Mouse (Mus musculus): ENCODE data around the gene Resf1.
"Not testable (repeated sequence)": the region's sequence is repeated elsewhere in the genome, so short reads cannot be mapped to it uniquely, and the experiment has no call there.

Resf1 gene

DNA sequence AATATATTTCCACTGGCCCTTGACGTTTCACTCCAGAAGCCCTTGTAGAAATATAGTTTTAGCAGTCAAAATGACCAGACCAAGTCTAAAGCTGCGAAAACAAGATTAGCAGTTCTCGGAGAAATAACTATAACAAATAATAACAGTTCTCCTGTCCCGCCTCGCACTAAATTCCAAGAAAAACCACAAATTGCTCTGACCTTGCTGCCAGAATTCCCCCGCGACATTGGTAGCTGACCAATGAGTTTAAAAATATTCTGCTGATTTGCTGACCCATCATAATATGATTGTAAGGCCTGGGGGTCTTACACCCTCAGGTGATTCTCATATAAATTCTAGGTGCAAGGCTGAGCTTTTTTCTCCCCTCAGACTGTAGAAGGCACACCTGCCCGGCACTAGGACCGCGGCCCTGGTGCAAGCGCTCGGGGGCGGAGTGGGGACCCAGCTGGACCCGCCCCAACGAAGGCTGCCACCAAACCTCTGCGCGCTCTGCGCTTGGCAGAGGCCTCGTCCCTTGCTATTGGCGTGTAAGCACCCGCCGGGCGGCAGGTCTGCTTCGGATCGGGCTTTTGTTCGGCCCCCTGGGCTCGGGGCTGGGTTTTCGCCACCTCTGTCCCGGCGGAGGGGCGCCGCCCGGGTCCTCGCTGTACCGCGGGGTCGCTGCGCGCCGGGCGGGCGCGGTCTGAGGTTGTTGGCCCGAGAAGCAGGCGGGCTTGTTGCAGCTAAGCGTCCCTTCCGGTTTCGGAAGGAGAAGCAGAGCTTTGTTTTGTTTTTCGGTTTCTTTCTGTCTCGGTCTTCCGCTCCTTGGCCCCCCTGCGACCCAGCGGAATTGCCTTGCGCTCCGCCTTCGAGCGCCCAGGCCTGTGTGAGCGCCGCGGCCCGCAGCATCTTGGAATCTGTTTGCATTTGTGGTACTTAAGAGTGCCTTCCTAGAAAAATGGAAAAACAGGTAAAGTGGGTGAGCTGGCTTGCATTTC is at the start of gene Resf1:
TSS of gene Resf1 (plus strand) at position 459 of the 977 bp plus-strand sequence.
- DNase-seq (ENCODE audit: low spot score): peak; percentile 85

DNA sequence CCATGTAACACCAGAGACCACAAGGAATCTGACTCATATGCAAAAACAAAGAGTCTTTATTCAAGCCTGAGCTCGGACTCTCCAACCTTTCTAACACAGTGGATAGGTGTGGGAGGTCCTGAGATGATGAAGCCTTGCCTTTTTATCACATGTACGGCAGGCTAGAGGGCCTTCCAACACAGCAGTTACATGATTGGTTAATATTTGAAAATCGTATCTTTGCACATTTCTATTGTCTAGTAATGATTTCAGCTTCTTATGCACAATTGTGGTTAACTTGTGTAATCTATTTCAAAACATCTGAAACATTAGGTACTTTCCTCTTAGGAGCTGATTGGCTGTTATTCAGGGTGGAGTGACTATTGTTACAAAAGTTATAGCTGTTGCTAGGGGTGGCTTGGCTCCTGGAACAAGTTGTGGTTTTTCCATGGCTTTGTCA is 48.4 kb upstream of the Resf1 start:
- no peak for DNase-seq (ENCODE audit: low spot score)

DNA sequence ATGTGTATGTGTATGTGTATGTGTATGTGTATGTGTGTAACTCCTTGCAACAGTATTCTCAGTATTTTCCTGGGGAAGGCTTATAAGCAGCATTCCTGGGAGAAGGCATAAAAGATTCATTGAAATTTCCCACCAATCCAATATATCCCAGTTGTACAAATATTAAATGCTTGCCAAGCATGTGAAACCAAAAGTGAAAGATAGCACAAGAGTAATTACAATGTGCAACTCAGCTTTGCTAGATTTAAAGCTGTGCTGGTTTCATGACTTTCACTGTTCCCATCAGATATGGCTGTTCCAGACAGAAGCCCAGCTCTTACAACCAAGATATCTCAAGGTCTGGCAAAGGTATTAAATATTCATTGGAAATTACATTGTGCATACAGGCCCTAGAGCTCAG is 41.3 kb upstream of the Resf1 start:
- no peak for DNase-seq (ENCODE audit: low spot score)

DNA sequence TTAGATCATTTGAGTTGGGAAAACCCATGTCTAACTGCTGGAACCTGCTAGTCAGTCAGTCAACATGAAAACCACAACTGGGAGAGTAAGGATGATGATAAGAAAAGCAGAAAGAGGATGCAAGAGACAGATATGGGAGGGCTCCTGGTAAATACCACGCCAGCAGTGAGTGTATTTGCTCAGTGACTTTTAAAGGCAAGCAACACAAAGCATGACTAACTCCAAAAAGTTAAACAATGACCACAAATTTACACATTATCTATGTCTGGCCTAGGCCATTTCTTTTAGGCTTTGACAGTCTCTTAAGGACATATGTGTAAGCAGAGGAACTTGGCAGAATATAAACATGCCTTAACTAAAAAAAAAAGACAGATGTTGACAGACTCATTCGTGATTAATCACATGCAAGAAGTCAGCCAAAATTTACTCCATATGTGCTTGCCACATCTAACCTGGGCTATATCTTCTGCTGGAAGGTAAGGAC is 30.9 kb upstream of the Resf1 start:
- no peak for DNase-seq (ENCODE audit: low spot score)

DNA sequence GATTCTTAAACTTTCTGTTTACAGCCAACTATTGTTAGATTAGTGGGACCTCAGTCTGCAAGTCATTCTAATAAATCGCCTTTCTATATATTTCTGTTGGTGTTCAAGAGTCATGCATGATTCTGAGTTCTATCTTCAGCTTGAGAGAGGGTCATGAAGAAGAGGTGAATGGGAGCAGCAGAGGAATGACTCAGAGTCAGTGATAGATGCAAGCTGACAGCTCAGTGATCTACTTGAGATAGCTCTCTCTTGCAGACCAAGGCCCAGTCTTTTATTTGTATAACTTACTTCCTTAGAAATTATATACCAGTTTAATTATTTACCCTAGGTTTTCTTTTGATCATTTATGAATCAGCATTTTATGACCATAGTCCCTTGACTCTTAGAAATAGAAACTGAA is 30.3 kb upstream of the Resf1 start:
- no peak for DNase-seq (ENCODE audit: low spot score)

DNA sequence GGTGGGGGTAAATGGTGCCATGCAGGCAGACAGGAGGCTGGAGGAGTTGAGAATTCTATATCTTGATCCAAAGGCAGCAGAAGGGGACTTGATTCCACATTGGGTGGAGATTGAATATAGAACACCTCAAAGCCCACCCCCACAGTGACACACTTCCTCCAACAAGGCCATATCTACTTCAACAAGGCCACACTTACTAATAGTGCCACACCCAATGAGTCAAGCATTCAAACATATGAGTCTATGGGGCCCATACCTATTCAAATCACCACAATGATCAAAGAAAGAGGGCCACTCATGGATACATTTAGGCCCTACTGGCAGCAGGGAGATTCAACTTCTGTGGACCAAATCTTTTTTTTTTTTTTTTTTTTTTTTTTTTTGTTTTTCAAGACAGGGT is 28.7 kb upstream of the Resf1 start:
- DNase-seq (ENCODE audit: low spot score): no peak

DNA sequence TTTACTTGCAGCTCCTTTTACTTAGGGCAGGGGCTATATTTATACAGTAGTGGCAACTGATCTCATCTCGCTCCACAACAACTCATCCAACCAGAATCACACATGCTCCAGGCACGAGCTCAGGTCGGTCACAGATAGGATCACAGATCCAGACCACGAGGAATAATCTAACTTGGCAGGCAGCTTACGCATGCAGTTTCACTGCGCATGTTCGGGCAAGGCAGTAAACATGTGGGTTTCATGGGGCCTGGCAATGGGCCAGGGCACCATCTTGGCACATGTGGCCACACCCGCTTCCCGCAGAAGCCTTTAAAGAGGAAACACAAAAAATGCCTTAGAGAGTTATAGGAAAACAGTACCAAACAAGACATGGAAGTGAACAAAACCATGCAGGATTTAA is 21.0 kb upstream of the Resf1 start:
- not testable (repeated sequence) for DNase-seq (ENCODE audit: low spot score)

DNA sequence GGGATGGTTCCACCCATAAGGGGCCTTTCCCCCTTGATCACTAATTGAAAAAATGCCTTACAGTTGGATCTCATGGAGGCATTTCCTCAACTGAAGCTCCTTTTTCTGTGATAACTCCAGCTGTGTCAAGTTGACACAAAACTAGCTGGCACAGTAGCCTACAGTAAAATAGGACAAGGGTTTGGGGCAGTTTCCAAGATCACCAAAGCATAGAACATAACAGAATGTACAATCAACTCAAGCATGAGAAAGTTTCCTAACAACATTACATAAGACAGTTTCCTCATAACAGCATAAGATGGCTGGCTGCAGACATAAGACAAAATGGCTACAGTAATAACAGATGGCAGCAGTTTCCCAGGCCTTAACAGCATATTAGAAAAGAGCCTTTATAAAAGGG is 6.0 kb upstream of the Resf1 start:
- DNase-seq (ENCODE audit: low spot score): not testable (repeated sequence)

DNA sequence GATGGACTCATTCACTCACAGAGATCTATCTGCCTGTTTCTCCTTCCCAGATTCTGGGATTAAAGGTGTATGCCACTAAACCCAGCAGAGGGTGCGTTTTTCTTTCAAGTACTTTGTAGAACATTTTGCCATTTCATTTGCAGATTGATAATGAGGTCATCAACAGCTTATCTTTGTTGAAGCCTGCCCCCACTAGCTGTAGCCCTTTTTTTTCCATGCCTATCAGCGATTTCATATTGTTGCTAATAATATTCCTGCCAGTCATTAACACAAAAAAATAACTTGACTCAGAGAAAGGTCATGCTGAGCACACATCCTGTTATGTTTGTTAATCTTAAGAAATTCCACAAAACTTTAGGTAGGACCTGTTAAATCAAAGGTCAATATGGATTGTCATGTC is 2.1 kb upstream of the Resf1 start:
- no peak for DNase-seq (ENCODE audit: low spot score)

DNA sequence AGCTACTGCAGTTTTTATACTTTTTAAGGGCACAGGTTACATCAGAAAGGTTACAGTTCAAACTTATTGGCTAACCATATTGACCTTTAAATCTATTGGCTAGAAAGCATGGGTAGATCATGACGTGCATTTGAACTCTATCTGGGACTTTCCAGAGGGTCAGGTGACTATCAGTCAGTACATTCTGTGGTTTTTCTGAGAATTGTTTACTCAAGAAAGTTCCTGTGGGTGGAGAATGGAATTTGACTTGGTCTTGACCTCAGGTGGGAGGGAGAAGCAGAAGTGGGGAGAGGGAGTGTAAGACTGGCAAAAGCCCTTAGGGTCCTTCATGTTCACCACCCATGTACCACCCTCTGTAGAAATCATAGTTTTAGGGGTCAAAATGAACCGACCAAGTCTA is 1.4 kb upstream of the Resf1 start:
- DNase-seq (ENCODE audit: low spot score): no peak

DNA sequence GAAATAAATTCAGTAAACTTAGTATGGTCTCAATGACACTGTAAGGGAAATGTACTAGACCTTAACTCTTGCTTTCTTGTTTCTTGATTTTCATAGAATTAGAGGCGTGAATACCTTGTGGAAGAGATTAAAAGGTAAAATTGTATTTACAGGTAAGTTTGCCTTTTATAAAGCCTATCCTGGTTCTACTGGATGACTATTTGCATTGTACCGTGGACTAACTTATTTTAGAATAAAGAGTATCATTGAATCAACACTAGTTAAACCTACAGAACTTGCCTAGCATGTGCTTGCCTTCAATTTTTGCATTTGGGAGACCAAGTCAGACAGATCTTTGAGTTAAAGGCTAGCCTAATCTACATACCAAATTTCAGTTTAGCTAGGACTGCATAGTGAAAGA is 1.0 kb downstream of the Resf1 start:
- DNase-seq (ENCODE audit: low spot score): no peak

DNA sequence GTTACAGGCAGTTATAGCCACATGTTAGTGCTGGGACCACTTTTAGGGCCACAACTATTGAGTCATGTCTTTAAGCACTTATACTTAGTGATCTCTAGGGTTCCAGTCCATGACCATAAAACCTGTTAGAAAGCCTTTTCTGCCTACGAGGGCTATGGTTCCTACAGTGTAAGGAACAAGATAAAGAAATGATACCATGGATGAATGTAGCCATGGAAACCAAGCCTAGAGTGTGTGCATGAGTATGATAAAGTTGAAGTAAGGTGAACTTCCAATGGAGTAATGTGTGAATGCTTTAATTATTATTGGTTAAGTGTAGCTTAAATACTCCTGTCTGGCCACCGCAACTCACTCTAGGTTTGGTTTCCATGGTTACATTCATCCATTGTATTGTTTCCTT is 1.8 kb downstream of the Resf1 start:
- DNase-seq (ENCODE audit: low spot score): no peak

DNA sequence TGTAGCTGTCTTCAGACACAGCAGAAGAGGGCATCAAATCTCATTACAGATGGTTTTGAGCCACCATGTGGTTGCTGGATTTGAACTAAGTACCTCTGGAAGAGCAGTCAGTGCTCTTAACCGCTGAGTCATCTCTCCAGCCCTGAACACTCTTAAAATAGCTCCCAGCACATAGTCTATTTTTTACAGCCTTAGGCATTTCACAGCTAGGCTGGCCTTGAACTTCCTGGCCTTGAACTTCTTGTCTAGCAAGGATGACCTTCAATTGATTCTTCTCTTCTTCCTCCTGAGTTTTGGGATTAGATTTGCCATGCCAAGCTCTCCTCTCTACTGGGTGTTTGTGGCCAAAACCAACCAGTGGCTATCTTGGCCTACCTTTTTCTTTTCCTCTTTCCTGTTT is 2.6 kb downstream of the Resf1 start:
- no peak for DNase-seq (ENCODE audit: low spot score)

DNA sequence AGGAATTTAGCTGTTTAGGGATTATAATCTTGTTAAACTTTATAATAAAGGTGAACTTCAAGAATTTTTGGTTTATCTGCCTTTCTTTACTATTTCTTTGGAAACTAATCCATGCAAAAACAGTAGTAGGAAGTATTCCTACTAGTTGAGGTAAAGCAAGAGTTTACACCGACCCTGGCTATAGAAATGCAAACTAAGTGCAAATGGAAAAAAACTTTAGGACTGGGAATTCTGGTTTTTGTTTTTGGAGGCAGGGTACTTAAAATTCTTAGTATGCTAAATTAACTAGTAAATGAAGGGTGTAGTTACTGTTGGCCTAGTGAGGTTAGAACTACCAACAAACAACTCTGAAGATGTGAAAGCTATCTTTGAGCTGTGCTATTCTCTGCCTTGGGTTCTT is 3.0 kb downstream of the Resf1 start:
- DNase-seq (ENCODE audit: low spot score): no peak

DNA sequence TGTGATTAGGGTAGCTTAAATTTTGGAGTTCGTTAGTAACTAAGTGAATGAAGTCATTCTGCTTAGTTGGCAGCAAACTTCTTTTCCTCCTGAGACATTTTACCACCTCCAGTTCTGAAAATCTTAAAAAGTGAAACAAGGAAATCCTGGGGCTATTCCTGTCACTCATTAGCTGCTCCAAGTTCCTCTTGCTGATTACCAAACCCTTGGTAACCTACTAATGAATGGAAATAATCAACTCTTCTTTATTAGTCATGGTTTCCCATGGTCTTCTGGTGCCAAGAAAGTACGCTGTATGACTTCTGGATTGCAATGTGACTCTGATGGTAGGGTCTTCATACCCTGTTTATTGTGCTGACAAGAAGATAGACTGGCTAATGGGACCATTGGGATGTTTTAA is 5.7 kb downstream of the Resf1 start:
- no peak for DNase-seq (ENCODE audit: low spot score)

DNA sequence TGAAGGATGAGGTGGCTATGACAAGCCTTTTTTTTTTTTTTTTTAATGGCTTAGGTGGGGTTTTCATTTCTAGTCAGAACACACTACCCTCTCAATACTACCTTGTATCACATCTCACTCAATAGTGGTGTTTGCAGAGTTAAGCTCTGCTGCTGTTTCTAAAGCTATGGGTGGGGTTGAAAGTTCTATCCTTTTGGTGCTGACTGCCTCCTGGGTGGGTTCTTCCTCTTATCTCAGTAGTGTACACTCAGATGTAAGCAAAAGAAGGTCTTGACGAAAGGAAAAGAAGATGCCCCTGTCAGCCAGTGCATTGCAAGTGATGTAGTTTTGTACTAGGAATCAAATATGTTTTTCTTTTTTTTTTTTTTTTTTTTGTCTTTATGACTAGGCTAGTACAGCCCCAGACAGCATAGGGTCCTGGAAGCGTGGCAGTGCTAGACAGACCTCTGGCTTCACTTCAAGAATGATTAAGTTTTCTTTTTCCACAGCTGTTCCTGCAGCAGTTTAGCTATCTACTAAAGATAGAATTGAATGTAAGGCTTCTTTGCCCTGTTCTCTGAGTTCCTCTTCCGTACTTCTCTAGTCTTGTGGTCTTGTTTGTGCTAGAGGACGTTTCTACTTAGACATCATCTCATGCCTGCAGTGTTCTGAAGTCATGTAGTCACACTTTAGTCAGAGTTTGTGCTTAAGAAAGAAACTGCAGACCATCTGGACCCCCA is 14.5 kb downstream of the Resf1 start:
- DNase-seq (ENCODE audit: low spot score): no peak

DNA sequence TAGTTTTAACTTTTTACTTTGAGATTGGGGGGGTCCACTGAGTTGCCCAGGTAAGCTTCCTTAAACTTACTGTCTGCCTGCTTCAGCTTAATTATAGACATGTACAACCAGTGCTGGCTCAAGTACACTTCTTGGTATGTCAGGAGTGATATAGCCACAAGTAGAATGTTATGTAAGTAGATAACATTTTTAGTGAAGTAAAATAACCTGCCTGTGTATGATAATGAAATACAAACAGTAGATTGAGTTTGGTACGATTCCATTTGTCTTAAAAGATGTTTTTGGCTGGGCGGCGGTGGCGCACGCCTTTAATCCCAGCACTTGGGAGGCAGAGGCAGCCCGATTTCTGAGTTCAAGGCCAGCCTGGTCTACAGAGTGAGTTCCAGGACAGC is 15.0 kb downstream of the Resf1 start:
- DNase-seq (ENCODE audit: low spot score): no peak

DNA sequence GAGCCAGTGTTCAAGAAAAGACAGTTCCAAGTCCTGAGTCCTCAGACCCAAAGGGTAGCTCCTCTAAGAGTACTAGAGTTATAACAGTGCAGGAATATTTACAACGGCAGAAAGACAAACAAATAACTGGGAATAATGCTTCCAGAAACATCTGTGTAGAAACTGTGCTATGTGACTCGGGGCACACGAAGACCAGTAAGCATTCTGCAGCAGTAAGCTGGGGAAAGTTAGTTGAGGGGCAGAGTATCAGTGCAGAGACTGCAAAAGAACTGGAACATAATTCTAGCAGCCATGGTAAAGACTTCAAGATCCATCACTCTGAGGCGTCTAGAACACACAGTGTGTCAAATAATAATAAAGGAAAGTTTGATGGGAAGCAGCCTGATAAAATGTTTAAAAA is 19.9 kb downstream of the Resf1 start:
- DNase-seq (ENCODE audit: low spot score): no peak

DNA sequence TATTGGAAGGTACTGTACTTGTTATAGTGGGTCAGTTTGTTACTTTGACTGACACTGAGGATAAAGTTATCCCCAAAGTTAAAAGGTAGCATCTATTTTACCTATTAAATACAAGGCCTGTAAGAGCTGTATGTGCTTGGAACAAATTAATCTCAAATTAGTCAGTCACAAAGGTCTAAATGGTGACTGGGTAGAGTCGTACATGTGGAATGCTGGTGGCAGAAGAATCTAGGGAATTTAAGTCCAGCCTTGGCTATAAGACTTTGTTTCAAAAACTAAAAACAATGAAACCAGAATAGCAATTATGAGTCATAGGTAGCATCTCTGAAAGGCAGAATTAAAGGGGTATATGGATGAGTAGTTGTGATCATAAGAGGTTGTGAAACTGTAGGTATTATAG is 21.1 kb downstream of the Resf1 start:
- no peak for DNase-seq (ENCODE audit: low spot score)

DNA sequence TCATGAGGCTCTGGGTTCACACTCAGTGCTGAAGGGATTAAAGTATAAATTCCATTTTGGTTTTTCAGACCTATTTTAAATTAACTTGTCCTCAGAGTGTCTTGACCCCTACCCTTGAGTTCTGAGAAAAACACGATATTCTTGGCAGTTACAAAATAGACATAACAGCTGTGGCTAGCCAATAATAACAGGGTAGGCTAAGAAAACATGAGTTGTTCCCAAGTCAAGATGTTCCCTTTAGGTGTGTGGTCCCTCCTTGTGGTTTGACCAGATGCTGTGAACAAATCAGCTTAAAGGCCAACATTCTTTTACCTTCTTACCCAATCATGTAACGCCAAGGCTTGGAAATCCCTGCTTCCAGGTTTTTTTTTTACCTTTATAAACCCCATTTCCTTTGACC is 23.8 kb downstream of the Resf1 start:
- no peak for DNase-seq (ENCODE audit: low spot score)

DNA sequence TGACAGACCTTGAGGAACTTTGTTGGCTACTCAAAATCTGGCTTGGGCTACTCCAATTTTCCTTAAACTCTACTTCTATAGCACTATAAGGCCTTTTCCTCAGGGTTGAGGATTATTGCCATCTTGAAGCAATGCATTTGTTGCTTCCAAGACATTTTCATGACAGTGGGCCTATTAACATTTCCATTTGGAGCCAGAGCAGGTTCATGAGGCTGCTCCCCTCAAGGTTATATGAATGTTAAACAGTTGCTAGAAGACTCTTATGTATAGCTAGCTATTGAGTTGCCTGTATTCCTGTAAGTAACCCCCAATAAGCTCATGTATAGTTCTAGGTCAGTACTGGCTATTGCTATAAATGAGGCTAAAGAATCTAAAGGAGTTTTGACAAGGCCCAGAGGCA is 28.8 kb downstream of the Resf1 start:
- no peak for DNase-seq (ENCODE audit: low spot score)

DNA sequence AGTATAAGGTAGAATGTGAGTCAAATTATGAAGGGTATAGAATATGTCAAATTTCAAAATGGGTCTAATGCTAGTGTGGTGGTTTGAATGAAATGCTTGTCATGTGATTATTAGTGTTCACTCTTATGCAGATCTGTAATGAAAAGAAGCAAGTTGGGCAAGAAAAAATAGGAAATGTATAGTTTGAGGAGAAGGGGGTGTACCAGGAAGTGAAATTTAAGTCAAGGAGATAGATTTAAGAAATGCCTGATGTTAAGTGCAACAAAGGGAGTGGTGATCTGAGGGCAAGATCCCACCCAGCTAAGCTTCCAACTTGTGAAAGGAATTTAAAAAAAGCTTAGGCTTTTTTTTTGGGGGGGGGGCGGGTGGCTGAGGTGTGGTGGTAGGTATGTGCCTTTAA is 29.4 kb downstream of the Resf1 start:
- no peak for DNase-seq (ENCODE audit: low spot score)

DNA sequence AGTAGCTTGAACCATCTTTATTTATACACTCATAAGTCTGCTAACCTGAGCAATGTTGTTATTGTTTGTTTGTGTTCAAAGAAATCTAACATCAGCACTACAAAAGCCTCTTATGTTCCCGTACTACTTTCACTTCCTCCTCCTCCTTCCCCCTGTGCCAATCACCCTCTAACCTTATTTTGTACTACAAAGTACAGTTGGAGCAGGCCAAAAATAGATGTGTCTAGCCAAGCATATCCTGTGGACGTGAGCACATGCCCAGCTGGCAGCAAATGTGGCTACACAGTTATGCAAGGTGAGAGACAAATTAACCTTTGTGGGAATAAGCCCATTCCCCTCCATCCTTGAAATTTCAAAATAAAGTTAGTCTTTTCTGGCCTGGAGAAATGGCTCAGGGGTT is 34.6 kb downstream of the Resf1 start:
- no peak for DNase-seq (ENCODE audit: low spot score)
